Mouse (Mus musculus): ENCODE measurements around the gene Casc4. TPM values are rescaled to one million over a fixed set of nuclear protein-coding genes. Genes with fewer than 3 reads are reported as not detected.
"Not testable (repeated sequence)": the region's sequence is repeated elsewhere in the genome, so short reads cannot be mapped to it uniquely, and the experiment has no call there.

The Casc4 gene
- polyA plus RNA-seq, 1 experiment from 2014 or later, result 12.5 TPM

DNA sequence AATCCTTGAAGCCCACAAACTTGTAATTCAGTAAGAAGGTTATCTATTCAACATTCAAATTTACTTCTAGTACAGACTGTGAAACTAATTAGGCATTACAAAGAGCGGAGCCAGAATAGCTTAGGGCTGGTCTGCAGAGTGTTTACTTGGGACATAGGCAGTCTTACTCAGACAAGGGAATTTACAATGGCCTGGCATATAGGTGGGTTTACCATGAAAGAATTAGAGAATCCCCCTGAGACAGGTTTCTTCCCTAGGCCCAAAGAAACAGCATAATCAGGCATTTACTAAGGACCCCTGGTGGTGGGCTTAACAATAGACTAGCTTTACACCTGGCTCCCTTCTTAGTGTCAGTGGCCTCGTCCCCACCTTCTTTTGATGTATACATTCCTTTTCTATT, 28.5 kb downstream of the Casc4 start:
- Histone ChIP-seq H3K9ac (ENCODE audit: low read depth, low read length) (no peak overlapping the region), H3K9me3 (ENCODE audit: control insufficient read depth) (no peaks in the 10 kb centered on the region), H3K4me2 (replicated peaks; ENCODE audit: low read depth) (no peak overlapping the region), H3K27ac (ENCODE audit: low read depth, low read length) (no peak overlapping the region), H3K4me3 (ENCODE audit: low read depth, low read length) (no peak overlapping the region), H3K4me1 (replicated peaks; ENCODE audit: control insufficient read depth, insufficient read depth, low read length) (no peaks in the 10 kb centered on the region), H3K36me3 (ENCODE audit: control insufficient read depth, insufficient read depth) (no peaks in the 10 kb centered on the region), H3K27me3 (replicated peaks; ENCODE audit: control insufficient read depth, insufficient read depth, low read length) (no peaks in the 10 kb centered on the region)
- ATAC-seq, result no peak
- no peak for TF ChIP-seq CTCF (IDR thresholded peaks at IDR 0.05; ENCODE audit: low read depth)
- WGBS, result 87% methylated on average over 2 of the region's 2 CpGs

DNA sequence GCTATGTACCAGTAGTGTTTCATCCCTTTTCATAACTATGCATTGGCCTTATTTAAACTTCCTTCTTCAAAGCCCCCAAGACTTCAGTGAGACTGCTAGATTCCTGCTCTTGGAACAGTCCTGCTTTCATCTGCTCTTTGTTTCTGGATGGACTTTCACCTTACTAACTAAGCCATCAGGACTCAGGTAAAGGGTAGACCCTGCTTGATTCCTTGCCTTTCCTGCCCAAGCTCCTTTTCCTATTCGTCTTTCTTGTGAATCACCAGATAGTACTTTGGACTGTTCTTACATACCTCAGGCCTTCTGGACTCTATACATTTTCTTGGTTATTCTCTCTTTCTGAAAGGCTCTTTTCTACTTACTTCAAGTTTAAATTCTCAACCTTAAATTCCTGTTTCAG, 30.1 kb downstream of the Casc4 start:
- Histone ChIP-seq H3K9me3 (ENCODE audit: control insufficient read depth) (no peaks in the 10 kb centered on the region), H3K4me1 (replicated peaks; ENCODE audit: control insufficient read depth, insufficient read depth, low read length) (no peaks in the 10 kb centered on the region), H3K4me2 (replicated peaks; ENCODE audit: low read depth) (no peak overlapping the region), H3K9ac (ENCODE audit: low read depth, low read length) (no peak overlapping the region), H3K36me3 (ENCODE audit: control insufficient read depth, insufficient read depth) (no peaks in the 10 kb centered on the region), H3K27me3 (replicated peaks; ENCODE audit: control insufficient read depth, insufficient read depth, low read length) (no peaks in the 10 kb centered on the region), H3K4me3 (ENCODE audit: low read depth, low read length) (no peak overlapping the region), H3K27ac (ENCODE audit: low read depth, low read length) (no peak overlapping the region)
- 26% methylated on average over 1 of the region's 1 CpGs for WGBS
- no peak for ATAC-seq
- no peak for TF ChIP-seq CTCF (IDR thresholded peaks at IDR 0.05; ENCODE audit: low read depth)

DNA sequence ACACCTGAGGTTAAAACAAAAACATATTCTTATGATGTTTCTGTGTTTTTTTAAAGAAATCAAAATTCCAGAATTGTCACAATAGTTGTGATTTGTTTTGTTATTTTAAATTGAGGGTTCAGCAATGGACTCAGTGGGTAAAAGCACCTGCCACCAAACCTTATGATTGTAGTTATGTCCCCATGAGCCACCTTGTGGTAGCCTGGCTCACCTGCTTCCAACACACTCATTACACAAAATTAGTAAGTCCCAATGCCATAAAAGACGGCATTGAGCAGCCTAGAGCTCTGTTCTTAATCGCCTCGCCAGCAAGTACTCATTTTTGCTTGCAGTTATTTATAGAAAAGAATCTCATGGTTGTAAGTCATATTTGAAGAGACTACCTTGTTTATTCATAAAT, 43.2 kb downstream of the Casc4 start:
- TF ChIP-seq CTCF (IDR thresholded peaks at IDR 0.05; ENCODE audit: low read depth), result peak; percentile 54
- H3K9me3 ChIP-seq (ENCODE audit: control insufficient read depth), result no peaks in the 10 kb centered on the region
- H3K27me3 ChIP-seq (replicated peaks; ENCODE audit: control insufficient read depth, insufficient read depth, low read length), result no peaks in the 10 kb centered on the region
- H3K4me3 ChIP-seq (ENCODE audit: low read depth, low read length), result no peak overlapping the region
- H3K36me3 ChIP-seq (ENCODE audit: control insufficient read depth, insufficient read depth), result peaks cover 10% of the 10 kb centered on the region; the same call in 1 of the 2 replicates
- ATAC-seq, result no peak
- no peaks in the 10 kb centered on the region for H3K4me1 ChIP-seq (replicated peaks; ENCODE audit: control insufficient read depth, insufficient read depth, low read length)
- no peak overlapping the region for H3K27ac ChIP-seq (ENCODE audit: low read depth, low read length)
- no peak overlapping the region for H3K4me2 ChIP-seq (replicated peaks; ENCODE audit: low read depth)
- WGBS, result 73% methylated on average over 3 of the region's 3 CpGs
- H3K9ac ChIP-seq (ENCODE audit: low read depth, low read length), result no peak overlapping the region

DNA sequence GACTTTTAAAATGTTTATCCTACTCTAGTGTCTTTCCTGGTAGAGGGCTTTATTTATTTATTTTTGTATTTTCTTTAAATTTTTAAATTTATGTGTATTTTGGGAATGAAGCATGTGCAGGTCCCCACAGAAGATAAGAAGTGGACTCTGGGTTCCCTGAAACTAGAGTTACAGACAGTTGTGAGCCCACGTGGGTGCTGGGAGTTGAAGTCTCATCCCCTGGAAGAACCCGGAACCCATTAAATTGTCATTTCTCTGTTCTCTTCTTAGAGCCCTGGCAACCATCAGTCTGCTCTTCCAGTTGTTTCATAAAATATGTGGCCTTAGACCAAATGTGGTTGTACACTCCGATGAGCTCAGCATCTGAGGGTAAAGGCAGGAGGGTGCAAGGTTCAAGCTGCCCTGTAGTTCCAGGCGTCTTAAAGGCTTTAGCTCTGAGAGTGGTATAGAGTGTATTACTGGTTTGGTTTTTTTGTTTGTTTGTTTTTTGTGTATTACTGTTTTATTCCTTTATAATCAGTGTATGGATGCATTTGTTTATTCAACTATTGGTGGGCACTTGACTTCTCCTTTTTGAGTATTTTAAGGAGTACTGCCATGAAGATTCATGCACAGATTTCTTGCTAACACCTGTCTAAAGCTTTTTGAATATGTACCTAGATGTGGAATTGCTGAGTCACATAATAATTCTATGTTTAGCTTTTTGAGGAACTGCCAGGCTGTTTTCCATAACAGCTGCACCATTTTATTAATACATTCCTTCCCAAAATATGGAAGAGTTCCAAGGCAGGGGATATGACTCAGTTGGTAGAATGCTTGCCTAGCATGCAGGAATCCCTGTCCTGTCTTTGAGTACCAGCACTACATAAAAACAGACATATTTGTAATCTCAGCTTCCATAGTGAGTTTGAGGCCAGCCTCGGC, 49.5 kb downstream of the Casc4 start:
- H3K27ac ChIP-seq (ENCODE audit: low read depth, low read length), result no peak overlapping the region
- no peak for TF ChIP-seq CTCF (IDR thresholded peaks at IDR 0.05; ENCODE audit: low read depth)
- H3K36me3 ChIP-seq (ENCODE audit: control insufficient read depth, insufficient read depth), result no peaks in the 10 kb centered on the region
- H3K4me2 ChIP-seq (replicated peaks; ENCODE audit: low read depth), result no peak overlapping the region
- no peak overlapping the region for H3K4me3 ChIP-seq (ENCODE audit: low read depth, low read length)
- H3K9ac ChIP-seq (ENCODE audit: low read depth, low read length), result no peak overlapping the region
- no peaks in the 10 kb centered on the region for H3K27me3 ChIP-seq (replicated peaks; ENCODE audit: control insufficient read depth, insufficient read depth, low read length)
- H3K9me3 ChIP-seq (ENCODE audit: control insufficient read depth), result no peaks in the 10 kb centered on the region
- WGBS, result 72% methylated on average over 5 of the region's 5 CpGs
- ATAC-seq, result no peak
- H3K4me1 ChIP-seq (replicated peaks; ENCODE audit: control insufficient read depth, insufficient read depth, low read length), result no peaks in the 10 kb centered on the region

DNA sequence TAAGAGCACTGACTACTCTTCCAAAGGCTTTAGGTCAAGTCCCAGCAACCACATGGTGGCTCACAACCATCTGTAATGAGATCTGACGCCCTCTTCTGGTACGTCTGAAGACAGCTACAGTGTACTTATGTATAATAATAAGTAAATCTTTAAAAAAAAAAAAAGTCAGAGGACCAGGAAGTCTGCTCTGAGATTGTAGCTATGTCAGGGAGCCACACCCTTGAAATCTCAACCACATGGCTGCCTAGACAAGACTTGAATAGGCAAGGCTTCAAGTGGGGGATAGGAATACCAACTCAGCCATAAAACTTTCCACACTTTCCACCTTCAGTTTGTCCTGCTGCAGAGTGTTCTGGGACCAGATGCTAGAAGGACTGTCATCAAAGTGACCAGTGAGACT, 70.9 kb downstream of the Casc4 start:
- not testable (repeated sequence) for H3K27me3 ChIP-seq (replicated peaks; ENCODE audit: control insufficient read depth, insufficient read depth, low read length); H3K4me1 ChIP-seq (replicated peaks; ENCODE audit: control insufficient read depth, insufficient read depth, low read length); H3K36me3 ChIP-seq (ENCODE audit: control insufficient read depth, insufficient read depth); H3K4me3 ChIP-seq (ENCODE audit: low read depth, low read length); H3K9me3 ChIP-seq (ENCODE audit: control insufficient read depth); H3K9ac ChIP-seq (ENCODE audit: low read depth, low read length); H3K4me2 ChIP-seq (replicated peaks; ENCODE audit: low read depth); H3K27ac ChIP-seq (ENCODE audit: low read depth, low read length); ATAC-seq
- 0 out of 2 replicates have a peak, but pooled peaks have one; percentile 17 for TF ChIP-seq CTCF (IDR thresholded peaks at IDR 0.05; ENCODE audit: low read depth)
- 69% methylated on average over 2 of the region's 2 CpGs for WGBS

DNA sequence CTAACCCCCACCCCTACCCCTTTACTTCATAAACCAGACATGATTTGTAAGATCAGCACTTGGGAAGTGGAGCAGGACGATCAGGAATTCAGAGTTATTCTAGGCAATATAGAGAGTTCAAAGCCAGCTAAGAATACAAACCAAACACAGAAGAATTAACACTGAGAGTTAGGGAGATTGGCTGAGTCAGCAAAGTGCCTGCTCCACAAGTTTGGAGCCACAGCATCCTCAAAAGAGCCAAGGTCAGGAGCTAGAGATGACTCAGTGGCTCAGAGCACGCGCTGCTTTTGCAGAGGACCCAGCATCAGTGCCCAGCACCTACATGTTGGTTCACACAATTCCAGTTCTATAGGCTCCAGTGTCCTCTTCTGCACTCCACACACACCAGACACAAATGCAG, 76.6 kb downstream of the Casc4 start:
- H3K9ac ChIP-seq (ENCODE audit: low read depth, low read length), result no peak overlapping the region
- 83% methylated on average over 3 of the region's 3 CpGs for WGBS
- H3K4me1 ChIP-seq (replicated peaks; ENCODE audit: control insufficient read depth, insufficient read depth, low read length), result no peaks in the 10 kb centered on the region
- H3K27me3 ChIP-seq (replicated peaks; ENCODE audit: control insufficient read depth, insufficient read depth, low read length), result no peaks in the 10 kb centered on the region
- ATAC-seq, result no peak
- H3K36me3 ChIP-seq (ENCODE audit: control insufficient read depth, insufficient read depth), result no peaks in the 10 kb centered on the region
- H3K4me3 ChIP-seq (ENCODE audit: low read depth, low read length), result no peak overlapping the region
- no peak overlapping the region for H3K4me2 ChIP-seq (replicated peaks; ENCODE audit: low read depth)
- no peak for TF ChIP-seq CTCF (IDR thresholded peaks at IDR 0.05; ENCODE audit: low read depth)
- H3K9me3 ChIP-seq (ENCODE audit: control insufficient read depth), result no peaks in the 10 kb centered on the region
- H3K27ac ChIP-seq (ENCODE audit: low read depth, low read length), result no peak overlapping the region
